Mouse (Mus musculus) forebrain, embryonic 11.5 days (tissue): ENCODE data around the gene Slc37a2. TPM values are rescaled to one million over a fixed set of nuclear protein-coding genes. Genes with fewer than 3 reads are reported as not detected.

Experiments used
- ATAC-seq: fragments of 200-750 bp; cut with Nextera tagmentation; replicated peaks from 2 replicates; pipeline ENCODE4 v1.8.0; 2017; ENCODE audit warnings: moderate TSS enrichment; ENCODE audit not compliant: low FRiP score
- DNase-seq: peaks from one replicate; pipeline ENCODE4 v3.0.0-alpha.2; 2017; ENCODE audit warnings: low spot score
- H3K27ac ChIP-seq: fragments of 300-500 bp; sonication (generic); 2 replicates; pipeline ENCODE4 v1.5.1; 2014; ENCODE audit warnings: low read depth, low read length
- H3K27me3 ChIP-seq: fragments of 300-500 bp; sonication (generic); 2 replicates; pipeline ENCODE4 v1.6.1; 2014; ENCODE audit warnings: mild to moderate bottlenecking, low read length, mixed read lengths; ENCODE audit not compliant: control insufficient read depth, insufficient read depth
- H3K36me3 ChIP-seq: fragments of 300-500 bp; sonication (generic); 2 replicates; pipeline ENCODE4 v1.6.1; 2014; ENCODE audit warnings: mild to moderate bottlenecking, low read length, moderate library complexity, mixed read lengths; ENCODE audit not compliant: control insufficient read depth, insufficient read depth
- H3K4me1 ChIP-seq: fragments of 300-500 bp; sonication (generic); replicated peaks from 2 replicates; pipeline ENCODE4 v1.6.1; 2014; ENCODE audit warnings: low read length, mixed read lengths; ENCODE audit not compliant: control insufficient read depth, insufficient read depth
- H3K4me2 ChIP-seq: fragments of 300-500 bp; sonication (generic); 2 replicates; pipeline ENCODE4 v1.6.1; 2014; ENCODE audit warnings: low read depth, mild to moderate bottlenecking, low read length, moderate library complexity, mixed read lengths; ENCODE audit not compliant: severe bottlenecking
- H3K4me3 ChIP-seq: fragments of 300-500 bp; sonication (generic); 2 replicates; pipeline ENCODE4 v1.5.1; 2014; ENCODE audit warnings: low read depth, low read length
- H3K9ac ChIP-seq: fragments of 300-500 bp; sonication (generic); 2 replicates; pipeline ENCODE4 v1.6.1; 2014; ENCODE audit warnings: low read length
- H3K9me3 ChIP-seq: fragments of 300-500 bp; sonication (generic); 2 replicates; pipeline ENCODE4 v1.6.1; 2016; ENCODE audit warnings: low read length, mixed read lengths; ENCODE audit not compliant: control insufficient read depth
- WGBS: fragments of 180-500 bp; shearing (Covaris S2); extraction: QIAGEN DNeasy Blood & Tissue Kit; methylation state at CpG from one replicate; pipeline ENCODE4 v1.1.7; 2014; 5-methylcytosine and 5-hydroxymethylcytosine counted together
- polyA plus RNA-seq: library from polyadenylated mRNA; unstranded; fragments of >200 nt; fragmentation: Nextera tagmentation; extraction: Ambion mirVana; gene quantifications from 2 replicates; pipeline ENCODE4 v1.2.1, GENCODE M21; 2014

Slc37a2 gene
- polyA plus RNA-seq, 1 experiment from 2014 or later = 2.2 TPM

GRCm38 (mm10) chr9:37203884-37204283 is 51.7 kb downstream of the Slc37a2 start:
- ATAC-seq (no peak), DNase-seq (no peak)
- WGBS = 45% methylated on average over 5 of the region's 5 CpGs
- Histone ChIP-seq H3K27me3 (no peaks in the 10 kb centered on the region), H3K9ac (no peak overlapping the region), H3K9me3 (no peaks in the 10 kb centered on the region), H3K4me1 (peaks cover 3% of the 10 kb centered on the region), H3K4me3 (no peak overlapping the region), H3K36me3 (no peaks in the 10 kb centered on the region), H3K27ac (no peak overlapping the region), H3K4me2 (no peak overlapping the region)

GRCm38 (mm10) chr9:37200414-37200813 is 55.1 kb downstream of the Slc37a2 start:
- Histone ChIP-seq H3K4me2 (no peak overlapping the region), H3K27me3 (no peaks in the 10 kb centered on the region), H3K27ac (no peak overlapping the region), H3K9ac (no peak overlapping the region), H3K36me3 (no peaks in the 10 kb centered on the region), H3K4me3 (no peak overlapping the region), H3K9me3 (no peaks in the 10 kb centered on the region), H3K4me1 (no peaks in the 10 kb centered on the region; the same call in 1 of the 2 replicates)
- no peak for ATAC-seq
- no peak for DNase-seq
- WGBS = 85% methylated on average over 5 of the region's 5 CpGs

GRCm38 (mm10) chr9:37197067-37197466 is 58.5 kb downstream of the Slc37a2 start:
- DNase-seq = no peak
- no peak for ATAC-seq
- Histone ChIP-seq H3K27ac (no peak overlapping the region), H3K9ac (no peak overlapping the region), H3K4me3 (no peak overlapping the region), H3K36me3 (no peaks in the 10 kb centered on the region), H3K27me3 (no peaks in the 10 kb centered on the region), H3K9me3 (no peaks in the 10 kb centered on the region), H3K4me2 (no peak overlapping the region), H3K4me1 (no peaks in the 10 kb centered on the region)
- WGBS = 89% methylated on average over 4 of the region's 4 CpGs

GRCm38 (mm10) chr9:37188024-37188423 is 67.5 kb downstream of the Slc37a2 start:
- Histone ChIP-seq H3K9me3 (no peaks in the 10 kb centered on the region), H3K36me3 (no peaks in the 10 kb centered on the region), H3K27me3 (no peaks in the 10 kb centered on the region), H3K4me2 (no peak overlapping the region), H3K4me3 (no peak overlapping the region), H3K27ac (no peak overlapping the region), H3K9ac (no peak overlapping the region), H3K4me1 (no peaks in the 10 kb centered on the region)
- DNase-seq = no peak
- no peak for ATAC-seq
- WGBS = 96% methylated on average over 3 of the region's 3 CpGs

GRCm38 (mm10) chr9:37187407-37187806 is 68.1 kb downstream of the Slc37a2 start:
- no peak for DNase-seq
- Histone ChIP-seq H3K9me3 (no peaks in the 10 kb centered on the region), H3K27me3 (no peaks in the 10 kb centered on the region)

GRCm38 (mm10) chr9:37183176-37183575 is 72.4 kb downstream of the Slc37a2 start:
- Histone ChIP-seq H3K27ac (no peak overlapping the region), H3K27me3 (no peaks in the 10 kb centered on the region), H3K4me1 (peaks cover 4% of the 10 kb centered on the region; the same call in 1 of the 2 replicates), H3K9ac (no peak overlapping the region), H3K4me2 (no peak overlapping the region), H3K36me3 (no peaks in the 10 kb centered on the region), H3K9me3 (no peaks in the 10 kb centered on the region), H3K4me3 (no peak overlapping the region)
- no peak for DNase-seq
- ATAC-seq = no peak
- 69% methylated on average over 2 of the region's 2 CpGs for WGBS

More at GRCm38 (mm10) chr9:37187407-37187806, 68.1 kb downstream of the Slc37a2 start:
- no peaks in the 10 kb centered on the region for H3K36me3 ChIP-seq
- no peak for ATAC-seq
- H3K4me2 ChIP-seq = no peak overlapping the region
- H3K9ac ChIP-seq = no peak overlapping the region
- H3K4me3 ChIP-seq = no peak overlapping the region
- H3K4me1 ChIP-seq = no peaks in the 10 kb centered on the region
- no peak overlapping the region for H3K27ac ChIP-seq
- WGBS = 96% methylated on average over 5 of the region's 5 CpGs

GRCm38 (mm10) chr9:37181596-37181995 is 73.9 kb downstream of the Slc37a2 start:
- Histone ChIP-seq H3K4me1 (peaks cover 9% of the 10 kb centered on the region; the same call in 1 of the 2 replicates), H3K36me3 (no peaks in the 10 kb centered on the region), H3K4me3 (no peak overlapping the region), H3K4me2 (no peak overlapping the region), H3K9ac (no peak overlapping the region), H3K27ac (no peak overlapping the region; the same call in 1 of the 2 replicates), H3K9me3 (no peaks in the 10 kb centered on the region), H3K27me3 (no peaks in the 10 kb centered on the region)
- DNase-seq = no peak
- 19% methylated on average over 5 of the region's 5 CpGs for WGBS
- ATAC-seq = no peak

GRCm38 (mm10) chr9:37179596-37179995 is 75.9 kb downstream of the Slc37a2 start:
- 86% methylated on average over 4 of the region's 4 CpGs for WGBS
- H3K27me3 ChIP-seq = no peaks in the 10 kb centered on the region
- H3K4me2 ChIP-seq = no peak overlapping the region
- DNase-seq = no peak
- no peak overlapping the region for H3K4me3 ChIP-seq
- peak overlapping the region; percentile 37; the same call in 1 of the 2 replicates for H3K27ac ChIP-seq
- ATAC-seq = no peak
- H3K9me3 ChIP-seq = no peaks in the 10 kb centered on the region
- no peaks in the 10 kb centered on the region for H3K36me3 ChIP-seq
- no peak overlapping the region for H3K9ac ChIP-seq
- H3K4me1 ChIP-seq = peaks cover 9% of the 10 kb centered on the region; the same call in 1 of the 2 replicates

- H3K9ac ChIP-seq = no peak overlapping the region; the same call in 1 of the 2 replicates
- ATAC-seq = peak; percentile 68
- H3K4me3 ChIP-seq = no peak overlapping the region
- H3K4me2 ChIP-seq = 0 out of 2 replicates have a peak overlapping the region, but pooled peaks have one; percentile 6
- DNase-seq = peak; percentile 65
- 10% methylated on average over 4 of the region's 4 CpGs for WGBS
- H3K27me3 ChIP-seq = no peaks in the 10 kb centered on the region
- H3K36me3 ChIP-seq = no peaks in the 10 kb centered on the region
- peaks cover 9% of the 10 kb centered on the region; the same call in 1 of the 2 replicates for H3K4me1 ChIP-seq
- H3K27ac ChIP-seq = peak overlapping the region; percentile 58
- no peaks in the 10 kb centered on the region for H3K9me3 ChIP-seq
Observed at GRCm38 (mm10) chr9:37178911-37179310, 76.6 kb downstream of the Slc37a2 start.
